Mouse (Mus musculus) hindbrain, embryonic 13.5 days (tissue): ENCODE measurements around the gene Gm20388. TPM values are rescaled to one million over a fixed set of nuclear protein-coding genes. Genes with fewer than 3 reads are reported as not detected.

Experiments
- ATAC-seq: fragments of 200-750 bp; cut with Nextera tagmentation; 2 replicates; pipeline ENCODE4 v1.8.0; 2017; ENCODE audit warnings: moderate TSS enrichment; ENCODE audit not compliant: low FRiP score
- H3K27ac ChIP-seq: fragments of 300-500 bp; sonication (generic); 2 replicates; pipeline ENCODE4 v1.5.1; 2015; ENCODE audit warnings: inconsistent platforms, mild to moderate bottlenecking, moderate library complexity
- H3K27me3 ChIP-seq: fragments of 300-500 bp; sonication (generic); 2 replicates; pipeline ENCODE4 v1.6.1; 2015; ENCODE audit warnings: mild to moderate bottlenecking, inconsistent platforms
- H3K36me3 ChIP-seq: fragments of 300-500 bp; sonication (generic); 2 replicates; pipeline ENCODE4 v1.6.1; 2015; ENCODE audit warnings: mild to moderate bottlenecking, inconsistent platforms
- H3K4me1 ChIP-seq: fragments of 300-500 bp; sonication (generic); replicated peaks from 2 replicates; pipeline ENCODE4 v1.6.1; 2015; ENCODE audit warnings: inconsistent platforms
- H3K4me2 ChIP-seq: fragments of 300-500 bp; sonication (generic); 2 replicates; pipeline ENCODE4 v1.6.1; 2015; ENCODE audit warnings: inconsistent platforms, mild to moderate bottlenecking, moderate library complexity
- H3K4me3 ChIP-seq: fragments of 300-500 bp; sonication (generic); 2 replicates; pipeline ENCODE4 v1.5.1; 2015; ENCODE audit warnings: mild to moderate bottlenecking, inconsistent platforms
- H3K9ac ChIP-seq: fragments of 300-500 bp; sonication (generic); 2 replicates; pipeline ENCODE4 v1.6.1; 2015; ENCODE audit warnings: mild to moderate bottlenecking, inconsistent platforms
- H3K9me3 ChIP-seq: fragments of 300-500 bp; sonication (generic); 2 replicates; pipeline ENCODE4 v1.6.1; 2016; ENCODE audit warnings: inconsistent platforms
- WGBS: fragments of 180-500 bp; shearing (Covaris S2); methylation state at CpG from one replicate; pipeline ENCODE4 v1.1.7; 2015; 5-methylcytosine and 5-hydroxymethylcytosine counted together
- polyA plus RNA-seq: library from polyadenylated mRNA; unstranded; fragments of >200 nt; fragmentation: Nextera tagmentation; extraction: Ambion mirVana; gene quantifications from 2 replicates; pipeline ENCODE4 v1.2.1, GENCODE M21; 2015

The Gm20388 gene
- polyA plus RNA-seq, 1 experiment from 2014 or later: 1.9 TPM

- 88% methylated on average over 17 of the region's 17 CpGs for WGBS
- Histone ChIP-seq H3K9ac (no peak overlapping the region), H3K4me1 (peaks cover 41% of the 10 kb centered on the region), H3K4me2 (no peak overlapping the region), H3K27ac (no peak overlapping the region), H3K27me3 (no peaks in the 10 kb centered on the region), H3K9me3 (no peaks in the 10 kb centered on the region), H3K36me3 (no peaks in the 10 kb centered on the region), H3K4me3 (no peak overlapping the region)
- no peak for ATAC-seq
These were observed 1660.2 kb downstream of the Gm20388 start for GRCm38 (mm10) chr8:121570801-121571200.

- H3K4me3 ChIP-seq: no peak overlapping the region
- 83% methylated on average over 7 of the region's 7 CpGs for WGBS
- H3K27me3 ChIP-seq: no peaks in the 10 kb centered on the region
- peaks cover 47% of the 10 kb centered on the region for H3K4me1 ChIP-seq
- no peaks in the 10 kb centered on the region for H3K9me3 ChIP-seq
- no peak for ATAC-seq
- no peak overlapping the region for H3K27ac ChIP-seq
- no peaks in the 10 kb centered on the region for H3K36me3 ChIP-seq
- H3K9ac ChIP-seq: no peak overlapping the region
- no peak overlapping the region for H3K4me2 ChIP-seq
These were observed 1661.5 kb downstream of the Gm20388 start for GRCm38 (mm10) chr8:121572121-121572520.

GRCm38 (mm10) chr8:121573275-121573674 lies 1662.6 kb downstream of the Gm20388 start:
- Histone ChIP-seq H3K9ac (no peak overlapping the region), H3K4me1 (peaks cover 52% of the 10 kb centered on the region), H3K27ac (no peak overlapping the region; the same call in 1 of the 2 replicates), H3K9me3 (no peaks in the 10 kb centered on the region), H3K36me3 (no peaks in the 10 kb centered on the region), H3K4me2 (no peak overlapping the region), H3K27me3 (no peaks in the 10 kb centered on the region), H3K4me3 (no peak overlapping the region)
- 44% methylated on average over 3 of the region's 3 CpGs for WGBS
- no peak for ATAC-seq

GRCm38 (mm10) chr8:121575661-121576060 lies 1665.0 kb downstream of the Gm20388 start:
- H3K4me1 ChIP-seq: peaks cover 59% of the 10 kb centered on the region
- no peaks in the 10 kb centered on the region for H3K9me3 ChIP-seq
- no peaks in the 10 kb centered on the region for H3K27me3 ChIP-seq
- no peak overlapping the region for H3K27ac ChIP-seq
- ATAC-seq: no peak
- H3K4me2 ChIP-seq: no peak overlapping the region; the same call in 1 of the 2 replicates
- H3K9ac ChIP-seq: peak overlapping the region; percentile 11; the same call in 1 of the 2 replicates
- no peak overlapping the region for H3K4me3 ChIP-seq
- no peaks in the 10 kb centered on the region for H3K36me3 ChIP-seq
- WGBS: 93% methylated on average over 3 of the region's 3 CpGs

GRCm38 (mm10) chr8:121577751-121578675 lies 1667.4 kb downstream of the Gm20388 start:
- Histone ChIP-seq H3K4me1 (peaks cover 55% of the 10 kb centered on the region), H3K27ac (peak overlapping the region; percentile 86), H3K9ac (peak overlapping the region; percentile 91), H3K4me2 (peak overlapping the region; percentile 89), H3K27me3 (peaks cover 3% of the 10 kb centered on the region; the same call in 1 of the 2 replicates), H3K9me3 (no peaks in the 10 kb centered on the region), H3K4me3 (peak overlapping the region; percentile 84), H3K36me3 (no peaks in the 10 kb centered on the region)
- WGBS: 2% methylated on average over 40 of the region's 44 CpGs
- peak; percentile 74 for ATAC-seq

- WGBS: 1% methylated on average over 56 of the region's 63 CpGs
- Histone ChIP-seq H3K9me3 (no peaks in the 10 kb centered on the region), H3K4me1 (peaks cover 50% of the 10 kb centered on the region), H3K27me3 (peaks cover 7% of the 10 kb centered on the region), H3K9ac (peak within 1 kb of the TSS; percentile 91), H3K4me3 (peak within 1 kb of the TSS; percentile 84), H3K4me2 (peak within 1 kb of the TSS; percentile 89), H3K27ac (peak within 1 kb of the TSS; percentile 86), H3K36me3 (no peaks in the 10 kb centered on the region)
- peak; percentile 93 for ATAC-seq
These were observed 1668.2 kb downstream of the Gm20388 start, which contains the start of gene Fbxo31 for GRCm38 (mm10) chr8:121578676-121579451. Fbxo31 (minus strand) TSS chr8:121578806.

- H3K36me3 ChIP-seq: no peaks in the 10 kb centered on the region
These were observed 1669.8 kb downstream of the Gm20388 start for GRCm38 (mm10) chr8:121580465-121580864.

GRCm38 (mm10) chr8:121583653-121584052 lies 1673.0 kb downstream of the Gm20388 start:
- no peak overlapping the region for H3K27ac ChIP-seq
- H3K4me2 ChIP-seq: no peak overlapping the region
- no peaks in the 10 kb centered on the region for H3K9me3 ChIP-seq
- peaks cover 22% of the 10 kb centered on the region for H3K4me1 ChIP-seq
- no peaks in the 10 kb centered on the region for H3K36me3 ChIP-seq
- H3K9ac ChIP-seq: no peak overlapping the region
- no peak overlapping the region for H3K4me3 ChIP-seq
- H3K27me3 ChIP-seq: peaks cover 10% of the 10 kb centered on the region
- ATAC-seq: no peak
- 64% methylated on average over 8 of the region's 8 CpGs for WGBS

More at GRCm38 (mm10) chr8:121580465-121580864, 1669.8 kb downstream of the Gm20388 start:
- Histone ChIP-seq H3K27ac (no peak overlapping the region), H3K4me3 (no peak overlapping the region), H3K27me3 (peaks cover 10% of the 10 kb centered on the region), H3K4me1 (peaks cover 44% of the 10 kb centered on the region), H3K9me3 (no peaks in the 10 kb centered on the region), H3K4me2 (no peak overlapping the region), H3K9ac (no peak overlapping the region)
- 46% methylated on average over 9 of the region's 9 CpGs for WGBS
- ATAC-seq: no peak

GRCm38 (mm10) chr8:121584730-121585129 lies 1674.1 kb downstream of the Gm20388 start:
- ATAC-seq: no peak
- Histone ChIP-seq H3K4me3 (peak overlapping the region; percentile 62), H3K9me3 (no peaks in the 10 kb centered on the region), H3K4me2 (peak overlapping the region; percentile 69), H3K9ac (peak overlapping the region; percentile 75; the same call in 1 of the 2 replicates), H3K27ac (peak overlapping the region; percentile 80; the same call in 1 of the 2 replicates), H3K4me1 (peaks cover 19% of the 10 kb centered on the region), H3K27me3 (peaks cover 10% of the 10 kb centered on the region), H3K36me3 (no peaks in the 10 kb centered on the region)
- WGBS: 47% methylated on average over 13 of the region's 13 CpGs

- Histone ChIP-seq H3K4me3 (peak overlapping the region; percentile 62), H3K36me3 (no peaks in the 10 kb centered on the region), H3K27ac (peak overlapping the region; percentile 80), H3K9me3 (no peaks in the 10 kb centered on the region), H3K4me2 (peak overlapping the region; percentile 69), H3K9ac (peak overlapping the region; percentile 75), H3K4me1 (peaks cover 19% of the 10 kb centered on the region), H3K27me3 (peaks cover 10% of the 10 kb centered on the region)
- WGBS: 2% methylated on average over 47 of the region's 47 CpGs
- peak; percentile 93 for ATAC-seq
These were observed 1674.7 kb downstream of the Gm20388 start for GRCm38 (mm10) chr8:121585159-121585825.

- Histone ChIP-seq H3K9ac (no peak overlapping the region), H3K4me3 (no peak overlapping the region), H3K4me2 (no peak overlapping the region), H3K27ac (no peak overlapping the region), H3K4me1 (peaks cover 43% of the 10 kb centered on the region), H3K9me3 (no peaks in the 10 kb centered on the region), H3K36me3 (peaks cover 5% of the 10 kb centered on the region), H3K27me3 (peaks cover 4% of the 10 kb centered on the region)
- WGBS: 84% methylated on average over 4 of the region's 4 CpGs
- ATAC-seq: no peak
These were observed 1678.1 kb downstream of the Gm20388 start for GRCm38 (mm10) chr8:121588750-121589149.
